Mouse (Mus musculus) cerebral cortex, adult 2 months (tissue): ENCODE measurements around the gene Itsn2.

ENCODE experiments used
- WGBS: fragments of 180-500 bp; shearing (Covaris S2); methylation state at CpG from one replicate; pipeline ENCODE4 v1.1.7; 2018; 5-methylcytosine and 5-hydroxymethylcytosine counted together

Gene Itsn2

DNA sequence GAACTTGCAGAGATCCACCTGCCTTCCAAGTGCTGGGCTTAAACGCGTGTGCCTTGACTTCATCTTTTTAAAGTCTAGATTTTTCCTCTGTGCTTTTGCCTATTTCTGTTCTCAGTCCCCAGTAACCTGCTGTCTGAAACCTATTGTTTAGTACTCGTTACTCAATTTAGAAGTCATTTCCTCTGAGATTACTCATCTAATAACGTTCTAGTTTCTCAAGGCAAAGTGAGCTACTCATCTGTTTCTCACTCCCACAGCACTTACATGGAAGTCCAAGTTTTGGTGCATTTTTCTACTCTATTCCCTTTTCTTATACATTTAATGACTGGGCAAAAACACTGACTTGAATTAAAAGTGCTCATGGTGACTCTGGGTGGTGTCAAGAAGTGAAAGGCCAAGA is 7.3 kb downstream of the Itsn2 start:
- 37% methylated on average over 4 of the region's 4 CpGs for WGBS

DNA sequence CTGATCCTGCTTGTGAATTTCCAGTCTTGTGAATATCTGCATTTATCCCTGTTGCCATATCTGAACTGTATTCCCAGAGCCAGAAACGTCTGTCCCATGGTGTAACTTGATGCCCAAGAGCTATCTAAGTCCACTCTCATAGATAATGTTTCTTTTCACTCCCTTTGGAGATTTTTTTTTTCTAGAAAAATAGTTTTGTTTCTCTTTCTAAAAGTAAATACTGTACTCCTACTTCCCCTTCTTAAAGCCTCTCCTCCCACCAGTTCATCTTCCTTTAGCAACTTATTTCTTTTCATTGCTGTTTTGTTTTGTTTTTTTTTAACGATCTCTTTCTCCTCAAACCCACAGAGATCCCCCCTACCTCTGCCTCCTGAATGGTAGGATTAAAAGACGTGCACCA is 14.2 kb downstream of the Itsn2 start:
- WGBS, result 45% methylated on average over 3 of the region's 3 CpGs

GRCm38 (mm10) chr12:4614722-4615121 is 22.3 kb downstream of the Itsn2 start:
- WGBS, result 33% methylated on average over 2 of the region's 2 CpGs

DNA sequence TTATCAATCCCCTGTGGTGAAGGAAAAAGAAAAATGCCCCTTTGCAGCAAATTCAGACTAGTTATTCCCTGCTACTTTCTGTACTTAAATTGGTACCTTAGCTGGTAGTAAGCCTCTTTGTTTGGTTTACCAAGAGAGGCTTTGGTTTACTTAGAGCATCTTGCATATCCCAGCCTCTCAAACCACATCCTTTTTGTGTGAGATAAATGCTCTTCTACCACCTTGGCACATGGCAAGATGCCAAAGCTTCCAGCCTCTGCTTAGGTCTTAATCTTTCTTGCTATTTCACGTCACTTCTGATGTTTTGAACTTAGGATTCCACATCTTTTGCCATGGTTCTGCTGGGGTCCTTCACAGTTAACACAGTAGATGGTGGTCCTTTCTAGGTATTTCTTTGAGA is 31.8 kb downstream of the Itsn2 start:
- 79% methylated on average over 1 of the region's 1 CpGs for WGBS

GRCm38 (mm10) chr12:4632957-4633356 is 40.5 kb downstream of the Itsn2 start:
- WGBS, result 88% methylated on average over 8 of the region's 8 CpGs

- 84% methylated on average over 1 of the region's 1 CpGs for WGBS
Measured at GRCm38 (mm10) chr12:4638438-4638837, 46.0 kb downstream of the Itsn2 start.

GRCm38 (mm10) chr12:4640737-4641136 is 48.3 kb downstream of the Itsn2 start:
- WGBS, result 85% methylated on average over 1 of the region's 1 CpGs

DNA sequence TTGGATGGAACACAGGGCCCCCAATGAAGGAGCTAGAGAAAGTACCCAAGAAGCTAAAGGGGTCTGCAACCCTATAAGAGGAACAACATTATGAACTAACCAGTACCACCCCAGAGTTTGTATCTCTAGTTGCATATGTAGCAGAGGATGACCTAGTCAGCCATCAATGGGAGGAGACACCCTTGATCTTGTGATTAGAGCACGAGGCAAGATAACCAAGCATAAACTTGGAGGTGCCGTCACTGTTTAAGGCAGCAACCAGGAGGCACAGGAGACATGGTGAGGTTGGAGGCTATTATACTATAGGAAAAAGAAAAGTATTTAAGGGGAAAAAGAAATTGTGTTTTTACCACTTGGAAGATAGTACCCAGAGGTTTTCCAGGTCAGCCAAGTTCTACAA is 64.4 kb downstream of the Itsn2 start:
- WGBS, result 93% methylated on average over 2 of the region's 2 CpGs

DNA sequence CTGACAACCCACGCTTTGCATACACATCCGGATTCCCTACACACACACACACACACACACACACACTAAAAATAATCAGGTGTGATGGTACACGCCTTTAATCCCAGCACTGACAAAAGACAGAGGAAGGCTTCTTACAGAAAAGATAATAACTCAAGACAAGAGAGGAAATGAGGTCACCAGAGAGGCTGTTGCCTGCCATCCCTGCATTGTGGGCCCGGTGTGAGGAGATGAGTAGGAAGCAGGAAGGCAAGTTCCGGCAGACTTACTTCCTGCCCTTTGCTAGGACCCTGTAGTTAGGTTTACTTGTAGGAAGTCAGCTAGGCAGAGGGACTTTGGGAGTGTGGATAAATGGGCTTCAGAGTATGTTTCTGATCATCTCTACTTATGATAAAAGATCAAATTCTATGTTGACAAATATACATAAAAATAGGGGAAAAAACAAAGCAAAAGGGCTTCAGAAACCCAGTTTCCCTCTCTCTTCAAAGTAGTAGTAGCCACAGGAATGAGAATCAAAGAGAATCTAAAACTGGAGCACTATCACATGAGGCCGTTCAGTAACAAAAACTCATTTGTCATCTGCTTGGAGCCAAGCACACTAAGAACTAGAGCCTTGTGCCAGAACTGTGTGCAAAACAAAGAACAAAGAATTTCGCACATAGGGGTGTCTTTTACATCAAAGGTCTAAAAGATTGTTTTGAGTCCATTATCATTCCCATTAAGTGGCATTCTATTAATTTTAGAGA is 72.7 kb downstream of the Itsn2 start:
- 48% methylated on average over 7 of the region's 7 CpGs for WGBS

DNA sequence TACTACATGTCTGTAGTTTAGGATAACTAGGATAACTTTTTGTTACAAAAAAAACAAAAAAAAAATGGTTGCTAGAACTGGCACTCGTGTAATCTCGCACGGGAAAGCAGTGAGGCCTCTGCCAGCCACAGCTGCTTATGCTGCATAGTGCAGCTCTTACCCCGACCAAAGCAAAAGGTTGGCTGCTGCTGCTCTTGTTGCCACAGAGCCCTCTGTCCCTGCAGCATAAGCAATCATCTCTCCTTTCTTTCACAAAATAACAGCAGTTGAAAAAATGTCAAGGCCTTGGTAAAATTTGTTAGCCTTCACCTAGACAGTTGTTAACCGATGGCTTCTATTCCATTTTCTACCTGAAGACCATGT is 73.2 kb downstream of the Itsn2 start:
- 53% methylated on average over 5 of the region's 5 CpGs for WGBS

DNA sequence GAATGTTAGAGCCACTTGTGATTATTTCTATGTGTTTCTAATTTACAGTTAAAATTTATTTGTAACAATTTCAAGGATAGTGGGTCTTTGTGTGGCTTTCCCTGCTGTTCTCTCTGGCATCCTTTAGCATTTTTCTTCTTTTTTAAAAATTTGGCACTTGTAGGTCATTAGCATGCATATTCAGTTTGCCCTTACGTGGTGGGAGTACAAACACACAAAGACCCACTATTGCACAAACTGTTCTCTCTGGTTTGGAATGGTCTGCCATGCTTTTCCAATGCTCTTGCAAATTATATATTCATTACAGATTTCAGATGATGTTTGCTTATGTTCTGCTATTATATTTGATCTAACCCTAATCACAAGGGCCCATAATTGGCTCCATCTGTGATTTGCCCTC is 83.9 kb downstream of the Itsn2 start:
- whole genome bisulfite sequencing, result 45% methylated on average over 1 of the region's 1 CpGs

- WGBS, result 29% methylated on average over 4 of the region's 4 CpGs
Measured at GRCm38 (mm10) chr12:4679971-4680370, 87.5 kb downstream of the Itsn2 start.

- 77% methylated on average over 4 of the region's 4 CpGs for WGBS
Measured at GRCm38 (mm10) chr12:4685441-4685840, 93.0 kb downstream of the Itsn2 start.

DNA sequence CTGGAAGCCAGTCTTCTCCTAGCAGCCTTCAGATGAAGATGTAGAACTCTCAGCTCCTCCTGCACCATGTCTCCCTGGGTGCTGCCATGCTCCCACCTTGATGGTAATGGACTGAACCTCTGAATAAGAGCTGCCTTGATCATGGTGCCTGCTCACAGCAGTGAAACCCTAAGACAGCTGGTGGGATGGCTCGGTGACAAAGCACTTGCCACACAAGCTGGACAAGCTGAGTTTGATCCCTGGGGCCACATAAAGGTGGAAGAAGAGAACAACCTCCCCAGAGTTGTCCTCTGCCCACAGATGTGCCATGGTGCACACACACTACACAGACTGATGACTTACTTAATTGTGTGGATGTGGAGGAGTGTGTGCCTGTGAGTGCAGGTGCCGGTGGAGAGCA is 95.9 kb downstream of the Itsn2 start:
- 92% methylated on average over 2 of the region's 2 CpGs for WGBS

DNA sequence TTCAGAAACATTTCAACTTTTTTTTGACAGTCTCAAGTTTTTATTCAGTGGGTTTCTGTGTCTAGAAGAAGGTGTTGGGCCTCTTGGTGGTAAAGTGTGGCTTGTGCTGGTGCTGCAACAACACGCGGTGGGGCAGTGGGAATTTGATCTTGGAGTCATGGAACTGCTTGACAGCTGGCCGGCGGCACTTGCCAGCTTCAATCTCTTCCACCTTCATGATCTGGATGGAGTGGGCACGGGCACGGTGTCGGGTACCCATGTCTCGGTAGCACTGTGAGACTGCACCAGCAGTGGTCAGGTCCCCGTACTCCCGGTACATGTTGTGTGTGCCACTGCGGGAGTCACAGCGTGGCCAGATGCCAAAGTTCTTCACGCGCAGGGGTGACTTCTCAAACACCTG is 96.9 kb downstream of the Itsn2 start:
- WGBS, result 93% methylated on average over 14 of the region's 14 CpGs

- 66% methylated on average over 3 of the region's 3 CpGs for WGBS
Measured at GRCm38 (mm10) chr12:4691193-4691592, 98.8 kb downstream of the Itsn2 start.

- 87% methylated on average over 1 of the region's 1 CpGs for WGBS
Measured at GRCm38 (mm10) chr12:4694534-4694933, 102.1 kb downstream of the Itsn2 start.

DNA sequence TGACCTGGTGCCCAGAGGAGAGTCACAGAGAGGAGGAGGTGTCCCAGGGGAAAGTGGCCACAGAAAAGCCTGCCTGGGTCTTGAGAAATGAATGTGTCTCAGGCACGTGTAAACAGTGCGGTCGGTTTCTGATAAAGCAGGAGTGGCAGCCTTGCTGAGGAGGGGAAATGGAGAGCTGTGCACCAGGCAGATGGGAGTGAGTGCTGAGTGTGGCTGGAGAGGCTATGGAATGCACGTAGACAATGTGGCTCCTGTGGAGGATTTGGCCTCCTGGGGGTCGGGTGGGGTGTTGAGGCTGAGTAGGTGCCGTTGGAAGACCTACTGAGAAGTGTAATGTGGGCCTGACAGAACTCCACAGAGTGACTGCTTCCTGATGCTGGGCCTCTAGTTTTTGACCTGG is 113.2 kb downstream of the Itsn2 start:
- 84% methylated on average over 6 of the region's 6 CpGs for WGBS

GRCm38 (mm10) chr12:4706175-4706574 is 113.7 kb downstream of the Itsn2 start:
- WGBS, result 85% methylated on average over 5 of the region's 5 CpGs

DNA sequence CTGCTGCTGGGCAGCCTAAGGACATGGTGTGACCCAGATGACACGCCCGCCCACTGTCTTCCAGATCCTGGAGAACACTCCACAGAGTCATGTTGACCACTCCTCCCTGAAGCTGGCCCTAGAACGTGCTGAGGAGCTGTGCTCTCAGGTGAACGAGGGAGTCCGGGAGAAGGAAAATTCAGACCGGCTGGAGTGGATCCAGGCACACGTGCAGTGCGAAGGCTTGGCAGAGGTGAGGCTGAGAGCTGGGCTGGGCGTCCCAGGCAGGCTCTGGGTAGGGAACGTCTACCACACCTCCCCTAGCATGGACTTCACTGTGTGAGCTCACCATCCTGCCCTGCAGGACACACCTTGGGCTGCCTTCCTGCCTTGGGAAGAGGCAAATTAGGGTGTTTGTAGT is 114.5 kb downstream of the Itsn2 start:
- 84% methylated on average over 10 of the region's 10 CpGs for WGBS

DNA sequence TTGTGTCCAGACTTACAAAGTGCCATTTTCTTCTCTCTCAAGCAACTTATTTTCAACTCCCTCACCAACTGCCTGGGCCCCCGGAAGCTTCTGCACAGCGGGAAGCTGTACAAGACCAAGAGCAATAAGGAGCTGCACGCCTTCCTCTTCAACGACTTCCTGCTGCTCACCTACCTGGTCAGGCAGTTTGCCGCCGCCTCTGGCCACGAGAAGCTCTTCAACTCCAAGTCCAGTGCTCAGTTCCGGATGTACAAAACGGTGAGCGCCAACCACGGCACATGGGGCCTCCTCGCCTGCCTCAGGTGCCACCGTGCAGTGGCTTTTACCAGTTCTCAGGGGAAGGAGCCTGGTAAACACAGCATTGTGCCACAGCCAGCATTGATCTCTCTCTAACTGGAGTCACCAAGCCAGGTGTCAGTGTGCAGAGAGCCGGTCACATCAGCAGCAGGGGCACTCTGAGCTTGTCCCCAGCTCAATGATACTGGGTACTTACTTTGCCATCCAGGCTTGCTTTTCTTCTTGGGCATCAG is 115.1 kb downstream of the Itsn2 start:
- 93% methylated on average over 14 of the region's 14 CpGs for WGBS

DNA sequence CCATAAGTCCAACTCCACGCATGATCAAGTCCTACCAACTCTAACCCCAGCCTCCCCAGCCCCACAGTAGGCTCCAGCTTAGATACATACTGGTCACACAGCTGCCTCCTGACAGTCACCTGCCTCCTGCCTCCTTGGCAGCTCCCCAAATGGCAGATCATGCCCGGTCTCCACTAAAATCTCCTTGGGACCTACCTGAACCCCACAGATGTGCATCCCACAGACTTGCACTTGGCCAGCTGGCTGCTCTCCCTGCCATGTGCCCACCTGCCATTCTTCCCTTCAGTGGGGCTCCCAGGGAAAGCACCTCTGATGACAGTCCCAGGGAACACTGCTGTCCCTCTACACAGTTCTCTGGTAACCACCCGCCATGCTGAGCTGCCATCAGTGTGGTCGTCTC is 115.9 kb downstream of the Itsn2 start:
- WGBS, result 79% methylated on average over 4 of the region's 4 CpGs

DNA sequence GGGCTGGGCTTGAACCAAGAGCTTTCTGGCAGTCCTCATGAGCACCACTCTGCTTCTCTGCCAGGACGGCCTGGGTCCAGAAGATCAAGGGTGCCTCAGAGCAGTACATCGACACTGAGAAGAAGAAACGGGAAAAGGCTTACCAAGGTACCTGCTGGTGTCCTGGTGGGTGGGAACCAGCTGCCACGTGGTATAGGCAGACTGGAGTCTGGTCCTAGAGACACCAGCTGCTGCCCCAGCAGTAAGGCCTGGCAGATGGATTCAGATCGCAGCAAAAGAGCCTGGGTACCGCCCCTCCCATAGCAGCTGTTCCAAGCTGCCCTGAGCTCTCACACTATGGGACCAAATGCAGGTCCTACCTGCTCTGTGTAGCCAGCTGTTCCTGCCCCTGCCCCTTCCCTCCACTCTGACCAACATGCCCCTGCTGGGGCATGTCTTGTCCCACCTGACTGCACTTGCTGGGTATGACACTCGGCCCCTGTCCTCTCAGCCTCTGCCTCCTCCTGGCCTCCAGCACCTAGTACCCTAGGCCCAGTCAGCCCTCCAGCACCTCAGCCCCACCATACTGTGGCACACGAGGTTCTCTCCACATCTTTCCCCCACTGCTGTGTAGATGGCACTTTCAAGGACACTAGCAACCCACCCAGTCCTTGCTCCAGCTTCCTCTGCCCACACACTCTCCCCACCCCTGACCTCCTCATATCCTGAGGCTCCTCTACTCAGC is 116.6 kb downstream of the Itsn2 start:
- WGBS, result 69% methylated on average over 8 of the region's 8 CpGs
